Mouse (Mus musculus) neural tube, embryonic 10.5 days (tissue): Measurements from ENCODE around the gene Pla2g6.

ENCODE experiments used
- DNase-seq: peaks from one replicate; pipeline ENCODE4 v3.0.0-alpha.2; 2017; ENCODE audit warnings: low spot score; ENCODE audit errors: extremely low spot score

Gene Pla2g6

DNA sequence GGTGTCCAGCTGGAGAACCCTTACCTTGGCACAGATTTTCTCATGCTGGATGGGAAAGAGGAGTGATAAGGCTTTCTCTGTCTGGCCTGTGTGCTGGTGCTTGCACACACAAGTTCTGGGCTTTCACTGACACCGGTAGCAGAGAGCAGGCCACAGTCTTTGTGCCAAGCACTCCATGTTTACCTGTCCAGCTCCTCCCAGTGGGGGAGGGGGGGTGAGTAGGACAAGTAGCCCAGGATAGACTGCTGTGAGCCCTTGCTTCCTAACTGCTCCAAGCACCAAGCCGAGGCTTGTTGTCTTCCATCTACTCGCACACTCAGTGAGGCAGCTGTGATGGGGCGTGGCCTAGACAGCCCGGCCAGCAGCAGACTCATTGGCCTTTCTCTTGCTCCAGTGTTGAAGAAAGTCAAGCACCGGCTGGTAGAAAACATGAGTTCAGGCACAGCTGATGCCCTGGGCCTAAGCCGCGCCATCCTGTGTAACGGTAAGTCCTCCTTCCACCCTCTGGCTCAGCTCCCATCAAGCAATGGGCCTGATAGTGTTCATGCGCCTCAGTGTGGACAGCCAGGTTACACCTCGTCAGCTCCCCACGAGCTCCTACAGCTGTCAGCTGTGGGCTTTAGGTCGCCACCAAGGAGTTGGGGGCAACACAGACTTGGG lies 85.5 kb downstream of the Pla2g6 start:
- DNase-seq = no peak

DNA sequence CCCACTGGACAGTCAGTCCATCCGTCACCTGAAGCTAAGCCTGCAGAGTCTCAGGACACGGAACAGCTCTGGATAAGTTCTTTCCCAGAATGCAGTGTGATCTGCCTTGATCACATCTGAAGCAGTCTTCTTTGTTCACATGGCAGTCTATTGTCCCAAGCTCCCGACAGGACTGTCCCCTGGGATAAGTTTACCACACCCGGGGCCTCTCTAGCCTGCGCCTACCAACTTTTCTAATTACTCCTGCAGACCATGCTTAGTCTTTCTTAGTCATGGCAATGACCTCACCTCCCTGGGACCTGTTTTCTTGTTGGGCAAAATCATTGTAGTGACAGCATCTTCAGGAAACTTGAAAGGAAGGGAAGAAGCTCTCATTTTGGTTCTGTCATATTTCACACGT lies 90.2 kb downstream of the Pla2g6 start:
- no peak for DNase-seq
